Mouse (Mus musculus): Measurements from ENCODE around the gene Etl4.
"Not testable (repeated sequence)": the region's sequence is repeated elsewhere in the genome, so short reads cannot be mapped to it uniquely, and the experiment has no call there.

Etl4 gene

DNA sequence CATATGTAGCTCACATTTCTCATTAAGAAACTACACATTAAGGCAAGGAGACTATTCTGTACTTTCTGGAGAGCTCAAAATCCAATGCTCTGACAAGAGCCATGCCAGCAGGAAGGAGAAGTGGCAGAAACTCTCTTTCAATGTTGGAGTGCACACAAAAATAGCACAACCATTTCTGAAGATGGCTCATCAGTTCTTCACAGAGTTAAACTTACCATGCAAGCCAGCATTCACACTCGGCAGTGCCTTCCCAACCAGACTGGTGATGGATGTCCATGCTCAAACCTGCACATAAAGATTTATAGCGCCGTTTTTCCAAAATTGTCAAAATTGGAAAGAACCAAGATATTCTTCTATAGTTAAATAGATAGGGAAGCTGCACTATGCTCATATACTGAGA lies 392.9 kb downstream of the Etl4 start:
- no peak for DNase-seq (ENCODE audit: low spot score)

DNA sequence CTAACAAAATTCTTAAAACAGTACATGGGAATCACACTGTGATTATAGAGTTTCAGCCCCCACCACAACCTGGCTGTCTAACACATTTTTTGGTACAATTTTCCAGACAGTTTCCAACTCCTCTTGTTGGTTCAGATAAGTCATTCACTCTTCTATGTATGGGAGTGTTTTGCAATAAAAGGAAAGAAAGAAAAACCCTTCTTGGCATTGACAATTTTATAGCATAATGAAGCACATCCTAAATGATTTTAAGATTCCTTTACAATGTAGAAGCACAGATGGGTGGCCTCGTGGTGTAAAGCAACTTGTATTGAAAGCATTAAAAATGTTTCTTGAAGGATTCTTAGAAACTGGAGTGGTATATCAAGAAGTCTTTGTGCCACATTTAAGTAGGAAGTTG lies 415.4 kb downstream of the Etl4 start:
- DNase-seq (ENCODE audit: low spot score), result no peak

DNA sequence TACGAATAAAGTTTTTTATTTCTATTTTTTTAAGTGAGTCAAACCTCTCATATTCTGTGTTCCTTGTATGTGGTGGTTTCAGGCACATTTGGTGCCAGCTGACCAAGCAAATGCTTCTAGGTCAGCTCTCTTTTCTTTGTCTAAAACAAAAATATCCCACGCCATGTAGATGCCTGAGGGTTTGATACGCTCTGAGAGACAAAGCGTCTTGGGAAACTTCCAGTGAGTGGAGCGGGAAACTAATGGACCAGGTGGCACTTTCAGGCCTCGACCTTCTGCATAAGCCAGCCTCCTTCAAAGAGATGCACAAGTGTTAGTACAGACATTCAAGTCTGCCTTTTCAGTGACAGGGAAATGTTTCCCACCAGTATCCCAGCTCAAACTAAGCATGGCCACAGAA lies 426.6 kb downstream of the Etl4 start:
- DNase-seq (ENCODE audit: low spot score), result no peak

DNA sequence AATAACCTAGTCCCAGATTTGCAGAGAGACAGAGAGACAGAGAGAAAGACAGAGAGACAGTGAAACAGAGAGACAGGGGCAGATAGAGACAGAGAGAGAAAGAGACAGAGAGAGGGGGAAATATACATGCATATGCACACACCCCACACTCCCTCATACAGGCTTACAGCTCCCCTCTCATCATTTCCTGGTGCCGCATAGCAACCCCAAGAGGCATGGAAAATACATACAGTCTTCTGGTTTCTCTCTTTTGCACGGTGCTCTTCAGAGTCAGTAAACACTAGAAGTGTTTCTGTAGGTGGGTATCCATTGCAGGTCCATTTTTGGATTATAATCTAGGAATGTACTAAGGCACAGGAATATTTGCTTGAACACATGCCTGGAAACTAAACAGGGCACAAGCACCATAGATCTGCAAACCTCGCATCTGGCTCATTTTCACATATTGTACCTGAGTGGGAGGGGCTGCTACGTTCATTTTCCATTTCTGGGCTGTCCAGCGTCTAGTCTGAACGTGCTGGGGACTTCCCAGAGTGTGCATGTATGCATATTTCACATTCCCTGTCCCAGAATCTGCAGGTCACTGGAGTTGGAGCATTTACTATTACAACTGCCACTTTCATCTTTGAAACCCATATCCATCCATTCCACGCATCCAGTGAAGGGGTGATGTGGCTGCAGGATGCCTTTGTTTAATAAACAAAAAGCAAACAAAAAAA lies 429.6 kb downstream of the Etl4 start:
- no peak for DNase-seq (ENCODE audit: low spot score)

DNA sequence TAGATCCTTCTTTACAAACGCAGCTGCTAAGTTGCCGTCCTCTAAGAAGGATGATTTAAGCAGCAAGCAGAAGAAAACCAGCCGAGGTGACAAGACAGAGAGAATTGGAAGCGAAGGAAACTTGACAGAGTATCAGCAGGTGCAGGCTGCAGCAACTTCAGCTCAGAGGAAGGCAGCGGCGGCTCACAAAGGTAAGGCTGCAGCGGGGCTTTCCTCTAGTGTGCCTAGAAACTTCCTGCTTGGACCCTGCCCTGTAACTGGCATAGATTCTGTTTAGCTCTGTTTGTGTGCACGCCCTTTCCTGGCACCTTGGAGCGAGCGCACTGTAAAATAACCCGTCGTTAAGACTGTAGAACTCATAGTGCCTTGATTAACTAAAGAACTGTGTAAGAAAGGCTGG lies 430.3 kb downstream of the Etl4 start:
- DNase-seq (ENCODE audit: low spot score), result no peak

DNA sequence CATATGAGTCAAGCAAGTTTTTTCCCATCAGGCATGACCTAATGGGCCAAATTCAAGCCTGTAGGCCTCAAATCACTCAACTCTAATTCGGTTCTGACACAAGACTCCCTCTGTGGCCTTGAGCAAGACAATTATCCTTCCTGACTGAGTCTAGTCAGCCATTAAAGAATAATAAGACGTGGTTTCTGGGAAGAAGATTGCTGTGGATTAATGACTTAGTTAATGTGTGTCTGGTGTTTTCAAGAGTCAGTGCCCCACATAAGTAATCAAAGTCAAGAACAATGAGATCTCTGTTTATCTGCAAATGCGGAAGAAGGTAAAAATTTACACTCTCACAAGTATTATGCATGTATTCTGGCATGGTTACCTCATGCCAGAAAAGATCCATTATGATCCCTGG lies 437.3 kb downstream of the Etl4 start:
- DNase-seq (ENCODE audit: low spot score), result no peak

DNA sequence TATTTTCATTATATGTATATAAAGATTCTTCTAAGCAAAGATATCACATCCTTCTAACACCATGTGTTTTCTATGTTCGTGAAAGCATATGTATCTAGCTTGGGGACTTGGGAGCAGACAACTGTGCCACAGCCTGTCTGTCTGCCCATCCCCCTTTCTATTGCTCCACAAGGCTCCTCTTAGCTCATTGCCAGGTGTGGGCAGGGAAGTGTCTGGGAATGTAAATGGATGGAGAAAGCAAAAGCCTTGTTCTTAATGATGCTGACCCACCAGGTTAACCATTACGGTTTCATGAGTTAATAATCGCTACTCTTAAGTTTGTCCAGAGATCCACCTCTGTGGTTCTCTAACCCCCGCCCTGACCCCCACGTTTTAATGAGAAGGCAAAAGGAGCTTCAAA lies 439.7 kb downstream of the Etl4 start:
- DNase-seq (ENCODE audit: low spot score), result no peak

DNA sequence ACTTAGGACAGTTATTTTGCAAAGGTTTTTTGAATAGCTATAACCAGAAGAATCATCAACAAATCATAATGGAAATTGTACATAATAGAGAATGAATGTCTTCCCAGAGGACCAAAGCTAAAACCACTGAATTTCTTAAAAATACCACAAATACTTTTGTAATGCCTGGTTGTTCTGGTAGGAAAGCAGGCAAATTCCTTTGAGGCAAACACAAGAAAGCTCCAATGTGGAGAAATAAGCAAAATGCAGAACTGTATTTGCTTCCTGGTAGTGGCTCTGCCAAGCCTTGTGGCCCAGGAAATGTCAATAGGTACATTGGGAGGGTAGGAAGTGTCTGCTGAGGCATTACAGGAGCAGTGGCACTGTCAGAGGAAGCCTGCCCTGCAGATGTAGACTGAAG lies 443.2 kb downstream of the Etl4 start:
- DNase-seq (ENCODE audit: low spot score), result no peak

DNA sequence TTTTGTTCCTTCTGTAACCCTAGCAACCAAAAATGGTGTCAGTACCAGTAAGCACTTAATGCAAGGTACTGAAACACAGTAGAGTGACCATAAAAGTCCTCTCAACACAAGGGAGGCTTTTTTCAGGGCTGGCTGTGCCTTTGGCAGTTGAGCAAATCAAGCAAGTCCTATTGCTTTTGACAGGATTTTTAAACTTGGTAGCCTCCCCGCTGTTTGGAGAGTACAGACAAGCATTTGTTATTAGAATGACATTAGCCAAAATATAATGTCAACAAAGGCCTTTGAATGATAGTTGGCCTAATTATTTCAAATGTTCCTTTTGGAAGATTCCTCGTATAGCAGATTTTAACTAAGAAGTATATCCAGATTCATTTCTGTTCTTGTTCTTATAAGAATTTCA lies 467.4 kb downstream of the Etl4 start:
- DNase-seq (ENCODE audit: low spot score), result no peak

DNA sequence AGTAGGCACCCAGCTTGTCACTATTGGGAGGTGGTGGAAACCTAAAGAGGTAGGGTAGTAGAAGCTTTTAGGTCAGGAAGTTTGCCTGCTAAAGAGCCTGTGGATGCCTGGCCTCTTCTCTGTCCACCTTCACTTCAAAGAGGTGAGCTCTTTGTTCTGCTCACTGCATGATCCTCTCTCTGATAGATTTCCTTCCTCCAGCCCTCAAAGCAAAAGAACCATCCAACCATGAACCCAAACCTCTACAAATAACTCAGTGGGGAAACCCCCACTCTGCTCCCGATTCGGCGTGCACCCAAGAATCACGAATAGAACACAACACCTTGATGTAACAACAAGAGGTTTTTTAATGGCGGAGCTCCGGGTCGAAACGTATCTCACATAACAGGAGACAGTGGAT lies 471.3 kb downstream of the Etl4 start:
- DNase-seq (ENCODE audit: low spot score), result not testable (repeated sequence)

DNA sequence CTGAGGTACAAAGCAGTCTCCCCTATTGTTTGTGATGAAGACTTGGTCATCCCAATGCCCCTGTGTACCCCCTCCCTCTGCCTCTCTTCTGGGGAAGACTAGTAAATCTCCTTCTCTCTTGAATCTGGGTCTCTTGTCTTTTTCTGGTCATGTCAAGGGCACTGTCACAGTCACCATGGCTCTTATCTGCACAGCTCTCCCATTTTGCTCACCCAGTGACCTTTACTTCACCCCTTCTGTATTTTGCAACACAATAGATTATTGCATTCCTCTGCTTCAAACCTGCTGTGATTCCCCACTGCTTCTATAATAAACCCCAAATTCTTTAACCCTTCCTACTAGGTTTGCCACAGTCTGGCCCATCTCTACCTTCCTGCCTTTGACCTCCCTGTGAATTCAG lies 484.5 kb downstream of the Etl4 start:
- DNase-seq (ENCODE audit: low spot score), result no peak

DNA sequence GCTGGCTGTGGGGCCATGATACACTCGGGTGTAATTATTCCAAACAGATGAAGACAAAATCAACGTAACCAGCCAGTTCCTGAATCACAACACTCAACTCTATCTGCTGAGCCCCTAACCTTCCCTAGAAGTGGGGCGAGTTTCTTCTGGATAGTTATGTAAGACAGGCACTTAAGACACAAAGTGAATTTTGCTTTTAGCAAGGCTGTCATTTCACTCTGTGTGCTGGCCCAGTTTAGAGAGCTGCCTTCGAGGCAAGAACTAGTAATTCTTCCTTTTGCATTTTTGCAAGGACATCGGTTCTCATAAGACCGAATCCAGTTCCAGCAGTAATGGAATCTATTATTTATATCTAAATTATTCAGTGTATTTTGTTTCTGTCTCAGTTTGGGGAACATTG lies 487.4 kb downstream of the Etl4 start:
- DNase-seq (ENCODE audit: low spot score), result no peak

DNA sequence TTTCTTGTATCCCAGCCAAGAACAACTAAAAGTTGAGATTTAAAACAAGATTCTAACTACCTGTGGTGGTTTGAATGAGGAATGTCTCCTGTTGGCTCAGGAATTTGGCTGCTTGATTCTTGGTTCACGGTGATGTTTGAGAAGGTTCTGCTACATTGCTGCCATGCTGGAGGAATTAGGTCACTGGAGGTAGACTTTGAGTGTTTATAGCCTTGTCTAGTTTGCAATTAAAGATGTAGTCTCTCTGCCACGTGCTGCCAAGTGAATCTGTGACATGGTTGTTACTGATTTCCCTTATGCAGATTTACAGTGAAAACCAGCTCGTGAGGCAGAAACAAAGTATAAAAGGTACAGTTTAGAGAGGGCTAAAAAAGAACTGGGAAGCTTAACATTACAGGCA lies 491.0 kb downstream of the Etl4 start:
- no peak for DNase-seq (ENCODE audit: low spot score)

DNA sequence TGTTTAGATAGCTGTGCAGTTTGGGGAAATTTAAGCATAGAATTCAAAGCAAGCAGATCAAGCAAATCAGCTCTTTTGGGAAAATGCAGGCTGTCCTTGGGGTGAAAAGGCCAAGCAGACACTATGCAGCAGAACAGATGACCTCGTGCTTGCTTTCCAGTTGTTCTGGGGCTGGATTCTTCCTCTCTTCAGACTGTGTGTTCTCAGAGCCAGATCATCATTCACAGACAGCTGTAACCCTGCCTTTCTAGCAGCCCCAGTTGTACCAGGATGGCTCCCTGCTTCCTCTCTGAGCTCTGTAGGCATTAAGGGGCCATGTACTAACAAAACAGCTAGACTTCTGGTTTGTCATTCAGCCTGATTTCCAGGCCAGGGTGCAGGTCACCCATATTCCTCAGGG lies 494.8 kb downstream of the Etl4 start:
- DNase-seq (ENCODE audit: low spot score), result no peak

DNA sequence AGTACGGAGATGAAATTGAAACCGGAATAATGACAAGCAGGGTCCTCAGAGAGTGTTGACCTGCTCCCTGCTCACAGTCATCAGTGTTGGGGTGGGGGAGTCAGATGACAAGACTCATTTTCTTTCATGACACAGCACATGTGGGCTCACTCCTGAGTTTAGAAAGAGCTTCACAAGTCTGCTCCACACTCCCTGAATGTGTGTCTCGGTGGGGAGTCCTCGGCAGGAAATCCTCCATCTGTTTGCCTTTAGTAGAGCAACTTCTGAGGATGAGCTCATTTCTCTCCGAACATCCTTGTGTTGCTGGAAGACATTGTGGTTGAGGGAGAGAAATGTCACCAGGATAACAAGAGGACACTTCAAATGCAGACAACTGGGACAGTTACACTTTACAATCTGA lies 497.5 kb downstream of the Etl4 start:
- DNase-seq (ENCODE audit: low spot score), result no peak

DNA sequence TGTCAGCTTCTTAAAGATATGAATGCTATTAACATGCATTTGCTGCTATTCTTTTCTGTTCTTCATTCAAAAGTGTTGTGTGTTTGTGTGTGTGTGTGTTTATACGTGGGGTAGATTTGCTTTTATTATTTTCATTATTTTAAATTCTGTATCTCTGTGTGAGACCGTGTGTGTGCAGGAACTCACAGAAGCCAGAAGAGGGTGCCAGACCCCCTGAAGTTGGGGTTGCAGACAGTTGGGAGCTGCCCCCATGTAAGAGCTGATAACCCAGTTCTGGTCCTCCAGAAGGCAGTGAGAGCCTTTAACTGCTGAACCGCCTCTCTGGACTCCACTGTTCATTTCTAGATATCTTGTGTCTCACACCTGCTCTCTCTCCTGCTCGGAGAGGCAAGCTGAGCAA lies 505.3 kb downstream of the Etl4 start:
- no peak for DNase-seq (ENCODE audit: low spot score)

DNA sequence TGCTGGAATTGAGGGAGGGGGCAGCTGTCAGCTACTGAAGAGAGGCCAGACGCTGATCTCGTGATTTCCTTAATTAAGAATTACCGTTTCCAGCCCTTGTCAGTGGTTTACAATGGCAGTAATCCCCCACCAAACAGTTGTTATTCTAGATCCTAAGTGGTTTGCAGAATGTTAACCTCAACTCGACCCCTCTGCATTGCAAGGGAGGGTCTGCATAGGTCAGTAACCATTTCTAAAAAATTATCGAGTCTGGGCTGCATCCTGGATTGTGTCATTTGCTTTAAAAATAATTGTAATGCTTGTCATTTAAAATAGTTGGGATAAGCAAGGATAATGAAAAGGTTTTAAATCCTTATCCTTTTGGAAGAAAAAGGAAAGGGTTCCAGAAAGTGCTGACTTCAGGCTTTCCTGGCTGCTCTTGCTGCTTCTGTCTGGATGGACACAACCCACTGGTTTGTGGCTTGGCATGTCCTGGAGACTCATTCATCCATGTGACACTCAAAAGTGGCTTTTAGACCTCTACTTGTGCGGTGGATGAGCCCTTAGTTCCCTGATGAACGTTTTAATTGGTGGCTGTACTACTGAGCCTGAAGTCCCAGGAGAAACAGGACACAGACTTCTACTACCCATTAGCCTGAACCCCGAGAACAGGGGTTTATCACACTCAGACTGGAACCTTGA lies 507.5 kb downstream of the Etl4 start:
- DNase-seq (ENCODE audit: low spot score), result no peak

DNA sequence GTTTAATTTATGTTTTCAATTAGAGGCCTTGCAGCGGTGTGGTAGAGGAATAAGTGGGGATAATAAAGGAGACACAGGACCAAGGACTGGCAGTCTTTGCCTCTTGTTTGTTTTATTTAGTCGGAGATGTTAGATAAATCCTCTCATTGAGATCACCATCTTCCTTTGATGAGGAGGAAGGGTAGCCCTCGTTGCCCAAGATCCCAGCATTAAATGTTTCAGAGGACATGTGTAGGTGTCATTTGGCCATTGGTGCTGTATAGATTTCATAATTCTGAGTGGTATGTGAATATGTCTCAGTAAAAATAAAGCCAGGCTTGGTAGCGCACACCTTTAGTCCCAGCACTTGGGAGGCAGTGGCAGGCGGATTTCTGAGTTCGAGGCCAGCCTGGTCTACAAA lies 508.4 kb downstream of the Etl4 start:
- no peak for DNase-seq (ENCODE audit: low spot score)

DNA sequence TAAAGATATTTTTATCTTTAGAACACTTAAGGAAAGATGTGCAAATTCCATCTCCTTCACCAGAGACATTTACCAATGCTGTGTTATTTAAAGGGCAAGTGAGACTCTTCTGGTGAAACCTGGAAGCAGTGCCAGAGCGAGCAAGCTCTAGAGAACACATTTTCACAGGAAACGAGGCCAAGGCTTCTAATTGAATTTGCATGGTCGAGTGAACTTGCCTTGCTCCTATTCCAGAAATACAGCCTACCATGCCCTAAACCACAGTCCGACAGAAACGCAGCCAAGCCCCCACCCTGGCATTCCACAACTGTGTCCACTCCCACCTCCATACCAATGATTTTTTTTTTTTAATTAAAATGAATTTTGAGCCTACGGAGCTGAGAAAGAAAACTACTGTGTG lies 510.4 kb downstream of the Etl4 start:
- no peak for DNase-seq (ENCODE audit: low spot score)

DNA sequence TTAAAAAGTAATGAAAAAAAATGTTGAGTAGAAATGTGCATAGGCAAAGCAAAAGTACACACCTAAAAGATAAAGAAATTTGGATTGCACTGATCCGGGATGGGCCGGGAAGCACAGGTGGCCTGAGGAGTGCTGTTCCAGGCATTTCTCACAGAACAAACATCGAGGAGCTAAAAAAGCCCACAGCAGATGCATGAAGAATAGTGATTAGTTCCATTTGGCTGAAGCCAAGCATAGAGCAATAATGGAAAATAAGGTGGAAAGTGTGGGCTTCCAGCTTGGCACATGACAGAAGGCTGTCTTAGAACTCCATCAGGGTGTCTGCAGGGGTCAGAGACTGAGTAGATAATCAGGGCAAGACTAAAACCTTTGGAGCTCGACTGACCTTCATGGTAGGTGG lies 512.7 kb downstream of the Etl4 start:
- no peak for DNase-seq (ENCODE audit: low spot score)

DNA sequence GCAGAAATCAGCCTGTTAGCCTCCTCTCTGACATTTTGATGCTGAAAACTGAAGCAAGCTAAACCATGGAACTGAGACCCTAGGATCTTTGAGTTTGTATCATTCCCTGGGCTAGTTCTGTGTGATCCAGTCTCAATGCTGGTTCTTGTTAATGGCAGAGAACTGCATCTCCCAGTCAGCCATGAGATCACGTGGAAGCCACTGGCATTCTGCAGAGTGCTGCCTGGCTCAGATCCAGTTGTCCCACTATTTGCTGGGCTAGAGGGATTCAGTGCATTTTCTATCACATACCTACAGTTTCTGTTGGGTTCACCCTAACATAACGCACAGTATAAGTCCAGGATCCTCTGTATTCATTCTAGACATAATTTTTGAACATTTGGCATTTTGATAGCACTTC lies 524.1 kb downstream of the Etl4 start:
- no peak for DNase-seq (ENCODE audit: low spot score)

DNA sequence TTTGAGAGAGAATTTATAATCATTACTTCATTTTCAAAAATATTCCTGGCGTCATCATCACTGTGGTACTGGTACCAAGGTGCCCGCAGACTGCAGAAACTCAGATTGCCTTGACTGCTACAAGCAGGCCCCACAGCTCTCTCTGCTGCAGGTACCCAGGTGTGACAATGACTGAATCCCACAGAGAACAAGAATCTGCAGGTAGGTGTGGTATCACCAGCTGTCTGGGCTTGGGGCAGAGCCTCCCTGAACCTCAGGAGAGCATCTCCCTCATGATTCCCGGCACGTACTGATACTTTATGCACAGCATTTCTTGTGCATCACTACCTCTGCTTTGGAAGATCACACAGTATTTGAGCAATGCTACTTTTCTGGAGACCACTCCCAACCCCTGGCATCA lies 526.0 kb downstream of the Etl4 start:
- DNase-seq (ENCODE audit: low spot score), result no peak

DNA sequence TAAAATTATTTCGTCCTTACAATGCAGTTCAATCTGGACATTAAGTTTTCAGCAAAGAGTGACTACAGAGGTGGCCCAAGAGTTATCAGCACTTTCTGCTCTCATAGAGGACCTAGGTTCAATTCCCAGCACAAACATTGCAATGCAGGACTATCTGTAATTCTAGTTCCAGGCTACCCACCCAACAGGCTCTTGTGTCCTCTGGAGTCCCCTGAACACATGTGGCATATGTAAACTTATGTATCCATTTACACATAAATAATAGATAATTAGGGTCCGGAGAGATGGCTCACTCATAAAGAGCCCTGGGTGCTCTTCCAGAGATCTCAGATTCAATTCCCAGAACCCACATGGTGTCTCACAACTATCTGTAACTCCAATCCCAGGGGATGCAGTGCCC lies 533.2 kb downstream of the Etl4 start:
- DNase-seq (ENCODE audit: low spot score), result no peak

All from testis, postnatal 14 days (tissue).